Mouse (Mus musculus) monocyte, adult 59 days (primary cell): ENCODE data around the gene Pla2g15. TPM values are rescaled to one million over a fixed set of nuclear protein-coding genes. Genes with fewer than 3 reads are reported as not detected.

Experiments
- total RNA-seq, 2 experiments: library from RNA; stranded (reverse); gene quantifications; one replicate each; pipeline ENCODE4 v1.2.4; 2023

The Pla2g15 gene
- total RNA-seq: 100 to 1,000 TPM; 102 to 105 TPM

DNA sequence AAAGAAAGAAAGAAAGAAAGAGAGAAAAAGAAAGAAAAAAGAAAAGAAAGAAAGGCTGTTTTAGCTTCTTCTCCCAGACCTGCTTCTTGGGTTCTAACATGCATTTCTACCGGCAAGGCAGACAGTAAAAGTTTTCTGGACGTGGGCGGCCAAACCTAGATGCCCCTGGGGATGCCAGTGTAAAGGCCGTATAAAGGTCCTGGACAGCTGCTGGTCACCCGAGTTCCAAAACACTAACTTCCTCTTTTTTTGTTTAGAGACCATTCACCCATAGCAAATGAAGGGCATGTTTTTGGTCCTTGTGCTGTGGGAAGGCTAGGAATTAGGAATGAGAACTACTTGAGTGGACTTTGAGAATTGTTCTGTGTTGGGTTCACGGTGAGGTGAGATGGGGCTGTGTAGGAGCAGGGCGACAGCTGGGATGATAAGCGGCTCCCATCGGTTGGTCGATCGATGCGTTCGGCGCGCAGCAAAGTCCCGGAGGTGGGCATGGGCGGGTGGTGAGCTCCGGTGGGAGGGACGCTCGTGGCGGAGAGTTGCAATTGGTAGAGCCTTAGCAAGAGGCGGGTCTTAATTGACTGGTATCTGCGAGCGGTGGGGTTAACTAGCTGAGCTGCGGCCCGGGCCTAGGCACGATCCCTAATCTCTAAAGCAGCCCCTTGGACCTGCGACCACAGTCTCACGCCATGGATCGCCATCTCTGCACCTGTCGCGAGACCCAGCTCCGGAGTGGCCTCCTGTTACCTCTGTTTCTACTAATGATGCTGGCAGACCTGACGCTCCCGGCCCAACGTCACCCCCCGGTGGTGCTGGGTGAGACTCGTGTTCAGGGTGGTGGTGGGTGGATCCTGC is at the start of gene Pla2g15:
Gene Pla2g15, plus strand, starts transcription at position 599 of the 852 bp plus-strand sequence.

DNA sequence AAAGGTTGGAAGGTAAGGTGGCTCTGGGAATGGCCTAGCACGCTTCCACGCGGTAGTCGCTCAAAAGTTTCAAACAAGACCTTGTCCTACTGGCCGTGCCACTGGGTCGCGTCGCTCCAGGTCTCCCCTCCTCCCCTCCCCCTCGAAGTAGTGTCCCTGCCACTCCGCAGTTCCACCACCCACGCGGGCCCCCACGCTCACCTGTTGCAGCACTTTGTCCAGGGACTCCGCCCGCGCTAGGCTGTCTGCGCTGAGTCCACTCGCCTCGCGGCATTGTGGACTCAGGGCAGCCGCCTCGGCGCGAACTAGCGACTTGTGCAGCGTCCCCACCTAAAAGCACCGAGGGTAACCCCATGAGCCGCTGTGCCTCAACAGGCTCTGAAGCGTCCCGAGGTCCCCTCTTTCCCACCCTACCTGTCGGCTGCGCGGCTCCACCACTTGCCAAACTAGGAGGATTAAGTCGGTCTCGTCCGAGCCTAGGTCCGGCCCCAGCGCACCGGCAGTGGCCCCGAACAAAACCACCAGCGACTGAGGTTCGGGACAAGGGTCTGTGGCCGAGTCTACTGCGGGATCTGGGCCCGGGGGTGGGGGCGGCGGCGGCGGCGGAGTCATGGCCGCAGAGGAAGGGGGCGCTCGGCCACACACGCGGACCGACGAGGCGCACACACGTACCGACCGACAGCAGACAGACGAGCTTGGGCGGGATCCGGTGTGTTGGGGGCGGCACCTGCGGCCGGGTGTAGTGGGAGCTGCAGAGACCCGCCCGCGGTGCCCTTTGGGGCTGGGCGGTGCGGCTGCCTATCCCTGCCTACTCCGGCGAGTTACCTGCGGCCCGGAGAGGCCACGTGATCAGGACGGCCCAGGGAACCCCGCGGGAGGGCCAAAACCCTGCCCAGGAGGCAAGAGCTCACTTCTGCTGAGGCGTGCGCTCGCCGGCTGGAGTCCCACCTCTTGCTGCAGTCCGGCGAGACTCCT is 13.8 kb upstream of the Pla2g15 start, which contains the start of gene Esrp2:
Gene Esrp2, minus strand, starts transcription at position 819 of the 975 bp plus-strand sequence.

DNA sequence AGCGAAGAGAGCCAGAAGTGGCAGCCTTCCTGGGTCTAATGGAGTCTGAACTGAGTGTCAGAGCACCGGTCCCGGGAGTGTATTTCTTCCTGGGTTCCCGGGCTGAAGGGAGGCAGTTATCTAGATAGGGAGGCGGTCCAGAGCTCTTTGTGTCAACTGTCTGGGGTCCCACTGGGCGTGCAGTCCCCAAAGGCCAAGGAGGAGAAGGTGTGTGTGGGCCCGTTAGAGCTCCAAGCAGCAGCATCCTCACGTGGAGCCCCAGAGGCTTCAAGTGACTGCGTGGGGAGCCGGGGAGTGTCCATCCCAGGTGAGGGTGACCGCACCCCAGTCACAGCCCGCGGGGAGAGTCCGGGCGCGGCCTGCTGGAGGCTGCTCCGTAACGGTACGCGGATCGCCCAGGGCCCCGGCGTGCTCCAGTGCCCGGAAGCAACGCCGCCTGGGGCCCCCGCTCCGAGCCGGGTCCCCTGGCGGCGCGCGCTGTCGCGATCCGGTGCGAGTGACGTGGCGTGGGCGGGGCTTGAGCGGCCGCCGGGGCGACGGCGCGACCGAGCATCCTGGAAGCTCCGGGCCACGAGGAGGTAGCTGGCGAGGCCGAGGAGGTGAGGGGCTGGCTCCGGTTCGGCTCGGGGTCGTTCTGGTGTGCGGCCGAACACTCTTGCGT is 18.3 kb downstream of the Pla2g15 start, which contains the start of gene Slc7a6:
Gene Slc7a6, plus strand, starts transcription at position 502 of the 661 bp plus-strand sequence.

DNA sequence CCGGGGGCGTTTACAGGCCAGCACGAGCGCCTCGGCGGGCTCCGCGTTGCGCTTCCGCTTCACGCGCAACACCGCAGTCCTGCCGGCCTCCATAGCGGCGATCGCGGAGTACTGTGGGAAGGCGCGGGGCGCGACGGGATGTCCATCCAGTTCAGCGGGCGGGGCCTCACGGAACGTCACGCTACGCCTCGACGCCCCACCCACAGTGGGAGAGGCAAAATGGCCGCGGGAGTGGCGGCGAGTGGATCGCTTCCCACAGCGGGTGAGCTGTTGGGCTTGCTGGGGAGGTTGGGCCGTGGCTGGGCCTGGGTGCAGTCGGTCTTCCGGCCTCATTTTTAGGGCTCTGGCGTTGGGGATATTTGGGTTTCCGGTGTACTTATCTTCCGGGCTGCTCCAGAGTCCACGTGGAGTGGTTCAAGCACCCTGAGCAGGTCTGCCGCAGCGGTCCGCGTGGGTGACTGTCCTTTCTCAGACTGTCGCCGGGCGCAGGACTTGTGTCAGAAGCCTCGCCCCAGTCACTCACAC is 60.7 kb downstream of the Pla2g15 start, which contains the start of the genes Slc7a6os and Prmt7:
Gene Slc7a6os, minus strand, starts transcription at position 115 of the 525 bp plus-strand sequence.
Gene Prmt7, plus strand, starts transcription at position 116 of the 525 bp plus-strand sequence.

Other genes starting within 250 kb of the Pla2g15 start
- 10 to 100 TPM; 15.8 to 17.4 TPM for gene Pskh1, start 250.0 kb upstream of the Pla2g15 start, total RNA-seq
- 1 to 10 TPM; 1.8 to 2.1 TPM for gene Ctrl, start 216.5 kb upstream of the Pla2g15 start, total RNA-seq
- 100 to 1,000 TPM; 180 to 226 TPM for gene Psmb10, start 212.0 kb upstream of the Pla2g15 start, total RNA-seq
- gene Lcat, start 207.0 kb upstream of the Pla2g15 start, total RNA-seq: under 1 TPM in 1 of 2 experiments, not detected in 1; 0.97 TPM
- gene Slc12a4, start 184.3 kb upstream of the Pla2g15 start, total RNA-seq: 10 to 100 TPM; 21.6 to 23.2 TPM
- gene Dpep3, start 171.0 kb upstream of the Pla2g15 start, total RNA-seq: under 1 TPM; 0.82 to 0.84 TPM
- 1 to 10 TPM; 7.7 to 7.8 TPM for gene Dus2, start 159.1 kb upstream of the Pla2g15 start, total RNA-seq
- gene Dpep2nb, start 144.4 kb upstream of the Pla2g15 start, total RNA-seq: not detected
- 10 to 100 TPM; 13.4 to 18.6 TPM for gene Ddx28, start 138.5 kb upstream of the Pla2g15 start, total RNA-seq
- gene Nfatc3, start 91.6 kb upstream of the Pla2g15 start, total RNA-seq: 10 to 100 TPM; 72.0 to 77.6 TPM
- gene Esrp2, start 13.4 kb upstream of the Pla2g15 start, total RNA-seq: not detected
- gene Slc7a6, start 18.5 kb downstream of the Pla2g15 start, total RNA-seq: 10 to 100 TPM; 17.5 to 19.2 TPM
- gene Slc7a6os, start 60.5 kb downstream of the Pla2g15 start, total RNA-seq: 10 to 100 TPM; 36.8 to 42.2 TPM
- gene Prmt7, start 60.5 kb downstream of the Pla2g15 start, total RNA-seq: 10 to 100 TPM; 11.7 to 14.4 TPM
- gene Smpd3, start 187.6 kb downstream of the Pla2g15 start, total RNA-seq: under 1 TPM; 0.18 TPM